Mouse (Mus musculus) thymus, adult 2 months (tissue): ENCODE results near the gene Ankrd36.

Experiments
- CTCF ChIP-seq: fragments of 200-500 bp; IDR thresholded peaks from 2 replicates; pipeline ENCODE4 v1.5.1; 2012; ENCODE audit warnings: mild to moderate bottlenecking, control low read depth, low read length, moderate library complexity, borderline replicate concordance; ENCODE audit not compliant: control insufficient read depth, poor library complexity, insufficient read depth; ENCODE audit errors: extremely low read depth
- POLR2A ChIP-seq: fragments of 200-500 bp; IDR thresholded peaks from 2 replicates; pipeline ENCODE4 v1.6.1; 2012; ENCODE audit warnings: mild to moderate bottlenecking, low read length, control low read depth, moderate library complexity; ENCODE audit not compliant: control insufficient read depth, poor library complexity, insufficient read depth; ENCODE audit errors: extremely low read depth

- TF ChIP-seq POLR2A (no peak), CTCF (no peak)
Measured at GRCm38 (mm10) chr11:5700808-5701207, 131.3 kb downstream of the Ankrd36 start.
